Mouse (Mus musculus) kidney, adult 2 months (tissue): ENCODE measurements at regions not wholly inside any gene's neighbourhood (a gene's known extent, or its start where the extent isn't known, plus 50 kb on each side); places are given as distances from the start of the nearest gene placed in this dataset.

Experiments used
- CTCF ChIP-seq: fragments of 200-500 bp; conservative IDR thresholded peaks from 2 replicates; pipeline ENCODE4 v1.5.1; 2011; ENCODE audit warnings: low read depth, mild to moderate bottlenecking, control low read depth, low read length, moderate library complexity, mixed read lengths; ENCODE audit not compliant: insufficient read depth, insufficient read length
- POLR2A ChIP-seq: fragments of 200-500 bp; IDR thresholded peaks from one replicate; pipeline ENCODE4 v1.6.1; 2011; ENCODE audit warnings: low read depth, low read length, control low read depth

- TF ChIP-seq CTCF (no peak), POLR2A (no peak)
These were observed 202.6 kb downstream of the Rnf144a start for GRCm38 (mm10) chr12:26212447-26212846.
